Mouse (Mus musculus) mouse trophoblast stem cell (cell line): ENCODE measurements around the gene Lrch1.

ENCODE experiments used
- in situ Hi-C, 2 experiments: fragments of 300-500 bp; cut with MseI, MboI; formaldehyde crosslinking; loops; 2 replicates in 1 of 2; 3 replicates in 1 of 2; pipeline ENCODE4 v1.15.1; 2025

Gene Lrch1

GRCm38 (mm10) chr14:74814848-74815789 is 132.6 kb downstream of the Lrch1 start:
- in situ Hi-C loops: no loop called here

- in situ Hi-C loops: no loop called here
Measured at GRCm38 (mm10) chr14:74811617-74812016, 136.1 kb downstream of the Lrch1 start.

GRCm38 (mm10) chr14:74801961-74802360 is 145.7 kb downstream of the Lrch1 start:
- in situ Hi-C loops: no loop called here

DNA sequence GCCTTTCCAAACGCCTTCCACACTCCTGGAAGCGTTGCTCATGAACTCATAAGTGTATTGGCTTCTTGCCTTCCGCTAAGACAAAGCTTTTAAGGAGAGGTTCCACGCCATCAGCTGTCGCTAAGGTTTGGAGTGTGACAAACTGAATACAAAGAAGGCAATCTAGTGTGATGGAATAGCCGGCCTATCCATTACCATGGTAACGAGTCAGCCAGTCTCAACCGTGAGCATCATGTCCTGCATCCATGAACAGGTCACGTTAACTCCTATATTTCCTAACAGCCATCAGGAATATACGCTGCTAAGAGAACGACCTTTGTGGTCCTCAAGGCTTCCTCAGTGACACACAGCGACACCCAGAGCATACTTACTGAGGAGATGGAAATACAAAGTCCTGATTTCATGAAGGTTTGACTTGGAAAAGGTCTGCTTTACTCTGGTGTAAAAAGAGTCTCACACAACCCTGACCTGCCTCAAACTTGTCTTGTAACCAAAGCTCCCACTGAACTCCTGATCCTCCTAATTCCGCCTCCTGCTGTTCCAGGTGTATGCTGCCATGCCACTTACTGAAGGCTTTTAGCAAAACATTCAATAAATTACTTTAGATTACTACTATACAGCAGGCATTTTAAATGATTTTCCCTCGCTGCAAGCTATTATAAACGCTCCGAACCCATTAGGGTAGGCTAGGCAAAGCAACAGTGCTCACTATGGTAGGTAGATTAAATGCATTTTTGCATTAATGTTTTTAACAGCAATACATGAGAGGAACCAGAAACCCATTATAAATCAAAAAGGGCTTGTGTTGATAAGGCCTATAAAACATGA is 149.4 kb downstream of the Lrch1 start:
- in situ Hi-C loops: no loop called here

- in situ Hi-C loops: no loop called here
Measured at GRCm38 (mm10) chr14:74797386-74798062, 150.2 kb downstream of the Lrch1 start.

- in situ Hi-C loops: no loop called here
Measured at GRCm38 (mm10) chr14:74794931-74795330, 152.7 kb downstream of the Lrch1 start.

GRCm38 (mm10) chr14:74792793-74793192 is 154.9 kb downstream of the Lrch1 start:
- in situ Hi-C loops: no loop called here

GRCm38 (mm10) chr14:74790535-74790934 is 157.1 kb downstream of the Lrch1 start:
- in situ Hi-C loops: no loop called here

GRCm38 (mm10) chr14:74788766-74789165 is 158.9 kb downstream of the Lrch1 start:
- in situ Hi-C loops: no loop called here

GRCm38 (mm10) chr14:74787717-74788116 is 160.0 kb downstream of the Lrch1 start:
- in situ Hi-C loops: no loop called here

- in situ Hi-C loops: no loop called here
Measured at GRCm38 (mm10) chr14:74784243-74784934, 163.3 kb downstream of the Lrch1 start.

DNA sequence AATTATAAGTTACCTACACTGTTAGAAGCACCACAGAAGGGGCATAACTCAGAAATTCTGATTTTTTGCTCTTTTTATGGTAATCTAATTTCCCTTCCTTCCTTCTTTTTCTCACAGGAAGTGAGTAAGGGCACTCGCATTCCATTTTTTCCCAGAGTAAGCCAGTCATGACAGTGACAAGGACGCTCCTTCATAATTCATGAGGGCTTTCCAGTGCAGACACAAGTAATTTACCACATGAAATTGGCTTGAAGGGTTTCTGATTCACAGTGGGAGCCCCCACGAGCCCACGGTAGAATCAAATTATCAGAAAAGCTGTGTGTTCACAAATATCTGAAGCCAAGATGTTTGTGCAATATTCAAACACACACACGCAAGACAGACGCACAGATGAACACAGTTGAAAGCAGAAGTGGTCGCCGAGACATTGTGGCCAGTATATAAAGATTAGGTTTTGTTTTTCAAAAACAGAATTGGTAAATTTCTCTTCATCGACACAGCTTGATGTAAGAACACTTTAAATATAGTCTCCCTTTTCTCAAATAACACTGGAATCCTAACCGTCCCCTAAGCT is 173.5 kb downstream of the Lrch1 start:
- in situ Hi-C loops: no loop called here

GRCm38 (mm10) chr14:74767892-74768291 is 179.8 kb downstream of the Lrch1 start:
- in situ Hi-C loops: loop anchor here (10.0 kb wide), 2 partner anchors 217 to 227 kb away; no protein-coding TSS in a partner anchor

DNA sequence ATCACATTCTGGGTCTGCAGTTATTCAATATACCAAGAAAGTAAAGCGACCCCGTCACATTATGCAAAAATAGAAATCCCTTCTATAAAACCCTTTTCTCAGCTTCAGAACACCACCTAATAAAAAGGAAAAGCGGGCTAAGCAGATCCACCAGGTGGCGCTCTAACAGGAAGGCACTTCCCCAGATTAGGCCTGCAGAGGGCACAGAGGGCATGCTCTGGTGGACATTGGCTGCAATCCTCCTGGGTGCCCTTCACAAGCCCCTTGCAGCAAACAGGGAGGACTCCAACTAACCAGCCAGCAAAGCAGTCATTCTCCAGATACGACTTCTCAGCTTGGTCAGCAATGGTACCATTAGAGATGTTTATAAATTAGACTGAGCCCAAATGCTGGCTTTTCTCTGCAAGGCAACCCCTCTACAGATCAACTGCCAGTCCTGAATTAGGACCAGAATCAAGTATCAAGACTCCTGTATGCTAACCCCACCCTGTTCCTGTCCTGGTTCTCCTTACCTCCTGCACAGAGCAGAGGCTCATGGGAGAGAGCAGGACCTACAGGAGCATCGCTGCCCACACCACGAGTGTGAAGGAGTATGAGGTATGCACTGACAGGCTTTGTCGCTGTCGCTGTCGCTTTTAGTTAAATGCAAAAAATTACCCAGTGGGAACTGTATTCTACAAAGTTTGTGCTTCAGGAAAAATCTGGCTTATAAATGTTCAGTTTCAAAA is 183.3 kb downstream of the Lrch1 start:
- in situ Hi-C loops: loop anchor here (10.0 kb wide), 2 partner anchors 220 to 230 kb away; no protein-coding TSS in a partner anchor

DNA sequence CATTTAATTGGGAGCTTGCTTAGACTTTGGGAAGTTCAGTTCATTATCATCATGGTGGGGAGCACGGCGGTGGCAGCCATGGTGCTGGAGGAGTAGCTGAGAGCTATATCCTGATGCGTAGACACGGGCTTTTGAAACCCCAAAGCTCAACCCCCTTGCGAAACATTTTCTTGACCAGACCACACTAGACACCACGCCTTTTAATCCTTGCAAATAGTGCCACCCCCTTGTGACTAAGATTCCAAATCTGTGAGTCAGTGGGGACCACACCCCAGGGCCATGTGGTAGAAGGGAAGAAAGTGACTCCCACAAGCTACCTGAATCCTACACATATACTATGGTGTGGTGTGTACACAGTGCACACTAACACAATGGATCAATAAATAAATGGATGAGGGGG is 210.8 kb downstream of the Lrch1 start:
- in situ Hi-C loops: no loop called here

DNA sequence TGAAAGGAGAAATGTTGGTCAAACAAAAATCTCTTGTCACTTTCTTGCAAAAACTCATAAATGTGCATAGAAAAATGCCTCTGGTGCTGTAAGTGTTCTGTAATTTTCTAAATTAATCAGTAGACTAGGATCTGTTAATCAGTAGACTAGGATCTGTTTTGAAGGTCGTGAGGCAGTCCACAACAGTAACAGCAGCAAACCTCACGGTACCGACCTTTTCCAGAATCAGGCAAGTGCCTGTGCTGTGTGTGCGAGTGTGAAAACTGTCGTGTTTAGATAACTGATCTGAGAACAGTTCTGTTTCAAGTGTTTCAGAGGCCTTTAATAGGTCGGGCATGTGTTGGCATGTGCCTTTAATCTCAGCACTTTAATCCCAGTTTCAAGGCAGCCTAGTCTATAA is 212.2 kb downstream of the Lrch1 start:
- in situ Hi-C loops: no loop called here

- in situ Hi-C loops: no loop called here
Measured at GRCm38 (mm10) chr14:74733397-74733796, 214.3 kb downstream of the Lrch1 start.

- in situ Hi-C loops: no loop called here
Measured at GRCm38 (mm10) chr14:74732079-74732783, 215.4 kb downstream of the Lrch1 start, which contains the start of gene Esd. TSS of gene Esd (plus strand) at chr14:74732297.
